Mouse (Mus musculus): ENCODE results near the gene Fam241b.
"Not testable (repeated sequence)": the region's sequence is repeated elsewhere in the genome, so short reads cannot be mapped to it uniquely, and the experiment has no call there.

The Fam241b gene

DNA sequence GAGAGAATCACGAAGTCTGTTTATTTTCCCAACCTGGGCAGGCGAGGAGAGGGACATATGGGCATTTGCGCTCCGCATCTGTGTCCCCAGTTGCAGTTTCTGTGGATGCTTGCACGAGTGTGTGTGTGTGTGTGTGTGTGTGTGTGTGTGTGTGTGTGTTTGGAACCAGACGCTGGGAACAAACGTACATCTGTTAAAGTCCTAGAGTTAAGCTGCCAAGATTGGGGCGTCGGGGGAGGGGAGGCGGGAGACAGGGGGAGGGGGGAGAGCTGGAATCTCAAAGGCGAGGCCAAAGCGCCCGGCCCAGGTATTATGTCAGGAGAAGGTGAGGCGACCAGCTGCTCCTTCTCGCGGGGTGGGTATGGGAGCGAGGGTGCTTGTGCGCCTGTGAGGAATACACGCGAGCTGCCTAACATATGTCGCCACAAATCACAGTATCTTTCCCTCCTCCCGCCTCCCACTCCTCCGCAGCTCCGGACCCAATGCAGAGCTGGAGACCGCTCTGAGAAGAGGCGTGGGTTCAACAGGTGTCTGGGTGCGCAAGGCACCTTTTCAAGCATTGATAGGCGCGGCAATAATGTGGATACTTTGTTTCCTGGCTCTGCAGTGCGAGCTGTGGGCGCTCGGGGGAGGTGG, 15.3 kb downstream of the Fam241b start:
- no peak for DNase-seq (ENCODE audit: low spot score)

DNA sequence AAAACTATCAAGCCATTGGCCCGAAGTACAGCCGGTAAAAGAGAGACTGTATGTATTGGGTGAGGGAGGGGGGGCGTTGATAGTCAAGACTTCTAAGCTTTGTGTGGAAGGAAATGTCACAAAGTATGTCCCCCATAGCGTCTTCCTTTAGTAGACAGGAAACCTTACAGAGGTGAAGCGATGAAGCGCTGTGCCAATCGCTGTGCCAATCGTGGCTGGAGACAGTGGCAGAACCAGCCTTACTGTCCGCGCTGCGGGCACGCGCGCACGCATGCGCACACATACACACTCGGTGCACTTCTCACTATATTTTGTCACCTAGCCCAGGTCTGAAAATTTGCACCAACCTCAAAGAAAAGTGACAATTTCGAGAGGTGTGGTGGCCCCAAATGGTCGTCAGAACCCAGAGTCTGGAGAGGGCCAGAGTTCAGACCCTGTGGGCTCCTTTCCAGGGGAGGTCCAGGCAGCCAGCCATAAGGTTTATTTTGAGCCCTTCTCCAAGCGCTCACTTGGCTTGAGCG, 15.9 kb downstream of the Fam241b start:
- no peak for DNase-seq (ENCODE audit: low spot score)

DNA sequence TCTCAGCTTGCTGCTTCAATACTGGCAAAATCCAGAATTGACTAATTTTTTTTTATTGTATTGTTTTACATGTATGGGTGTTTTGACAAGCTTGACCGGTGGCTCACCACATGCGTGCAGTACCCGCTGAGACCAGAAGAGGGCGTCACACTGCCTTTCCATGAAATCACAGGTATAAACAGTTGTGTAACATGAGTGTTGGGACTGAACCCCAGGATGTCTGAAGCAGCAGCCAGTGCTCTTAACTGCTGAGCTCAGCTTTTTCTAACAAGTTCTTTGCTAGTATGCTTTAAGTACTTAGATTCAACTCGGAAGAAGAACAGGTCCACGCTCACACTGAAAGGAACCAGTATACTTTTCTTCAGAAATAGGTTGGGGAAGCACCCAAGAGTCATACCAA, 16.6 kb downstream of the Fam241b start:
- no peak for DNase-seq (ENCODE audit: low spot score)

DNA sequence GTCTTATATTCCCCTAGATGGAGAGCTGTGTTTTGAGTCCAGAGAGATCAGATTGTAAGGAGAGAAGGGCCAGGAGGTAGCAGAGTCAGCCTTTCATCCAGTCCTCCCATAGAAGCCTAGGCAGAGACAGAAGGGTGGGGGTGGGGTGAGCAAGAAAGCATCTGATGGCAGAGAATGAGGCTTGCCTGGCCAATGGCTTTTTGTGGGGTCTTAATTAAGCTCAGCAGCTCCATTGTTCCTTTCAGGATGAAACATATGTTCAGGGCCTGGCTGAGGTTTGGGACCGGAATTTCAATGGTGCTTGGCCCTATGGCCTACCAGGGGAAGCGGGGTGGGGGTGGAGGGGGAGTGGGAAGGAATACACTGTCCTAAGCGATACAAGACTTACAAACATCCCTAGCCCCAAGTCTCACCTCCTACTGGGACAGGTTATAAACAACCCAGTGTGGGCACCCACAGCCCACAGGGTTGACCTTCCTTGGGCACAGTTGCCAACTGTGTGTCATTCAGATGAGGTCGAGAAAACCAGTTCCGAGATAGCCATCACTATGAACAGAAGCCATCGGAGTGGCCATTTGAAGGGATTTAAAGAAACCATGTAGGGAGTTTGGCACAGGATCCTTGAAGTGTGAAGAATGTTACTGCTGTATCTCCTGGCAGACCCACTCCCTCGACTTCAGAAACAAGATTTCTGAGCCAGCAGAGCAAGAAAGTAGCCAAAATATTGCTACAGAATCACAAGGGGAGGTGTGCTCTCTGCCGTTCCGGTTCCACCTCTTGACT, 29.7 kb downstream of the Fam241b start:
- DNase-seq (ENCODE audit: low spot score), result no peak

DNA sequence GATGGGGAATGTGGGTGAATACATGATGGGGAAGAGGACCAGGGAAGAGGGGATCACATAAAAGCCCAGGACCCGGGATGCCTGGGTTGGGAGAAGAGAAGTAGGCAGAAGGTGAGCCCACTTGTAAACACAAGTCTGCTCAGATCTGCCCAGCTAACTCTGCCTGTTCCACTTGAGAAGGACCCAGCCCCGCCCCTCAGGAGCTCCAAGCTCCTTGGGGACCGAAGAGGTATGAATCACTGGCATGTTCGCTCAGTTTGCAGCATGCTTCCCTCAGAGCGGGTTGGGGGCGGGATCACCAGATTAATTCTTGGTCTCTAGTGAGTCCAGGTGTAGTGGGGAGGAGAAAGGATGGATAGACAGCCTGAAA, 32.5 kb downstream of the Fam241b start:
- no peak for DNase-seq (ENCODE audit: low spot score)

DNA sequence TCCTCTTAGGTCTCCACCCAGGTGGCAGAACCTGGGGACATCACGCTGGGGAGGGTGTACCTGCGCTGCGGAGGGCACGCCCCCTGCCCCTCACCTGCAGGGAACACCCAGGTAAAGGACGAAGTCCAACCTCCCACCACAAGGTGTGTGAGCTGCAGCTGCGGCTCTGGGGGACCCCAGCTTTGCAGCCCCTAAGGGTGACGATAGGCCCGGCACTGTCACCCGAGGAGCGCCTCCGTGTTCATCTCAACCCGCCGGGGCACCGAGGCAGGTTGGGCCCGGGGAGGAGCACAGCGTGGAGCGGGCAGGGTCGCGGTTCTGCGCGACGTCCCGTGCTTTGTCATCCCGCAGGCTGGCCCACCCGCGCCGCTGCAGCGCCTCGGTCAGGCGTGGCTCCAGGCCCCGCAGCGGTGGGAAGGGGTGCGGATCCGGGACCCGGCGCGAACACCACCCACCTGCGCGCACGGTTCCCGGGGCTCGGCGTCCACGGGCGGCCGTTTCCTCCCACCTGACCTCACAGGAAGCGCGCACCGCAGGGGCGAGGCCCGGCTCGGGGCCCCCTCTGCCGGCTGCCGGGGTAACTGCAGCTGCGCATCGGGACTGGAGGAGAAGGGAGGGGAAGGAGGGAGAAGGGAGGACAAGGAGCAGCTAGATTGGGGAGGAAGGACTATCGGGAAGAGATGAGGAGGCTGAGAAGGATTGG, 33.1 kb downstream of the Fam241b start:
- no peak for DNase-seq (ENCODE audit: low spot score)

DNA sequence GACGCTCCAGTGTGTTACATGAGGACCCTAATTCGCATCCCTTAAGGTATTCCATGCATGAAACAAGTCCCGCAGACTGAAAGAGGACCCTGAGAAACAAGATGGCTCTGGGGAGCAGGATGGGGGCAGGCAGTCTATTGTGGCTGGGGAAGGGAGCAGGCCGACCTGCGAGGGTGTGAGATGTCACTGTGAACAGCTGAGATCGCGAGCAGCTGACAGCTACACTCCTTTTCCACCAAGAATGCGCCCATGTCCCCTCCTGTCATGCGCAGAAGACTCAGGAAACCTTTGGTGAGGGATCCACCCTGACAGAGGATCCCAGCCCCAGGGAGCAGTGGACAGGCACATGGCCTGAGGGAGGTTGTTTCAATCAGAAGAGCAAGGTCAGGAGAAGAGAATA, 36.7 kb downstream of the Fam241b start:
- no peak for DNase-seq (ENCODE audit: low spot score)

DNA sequence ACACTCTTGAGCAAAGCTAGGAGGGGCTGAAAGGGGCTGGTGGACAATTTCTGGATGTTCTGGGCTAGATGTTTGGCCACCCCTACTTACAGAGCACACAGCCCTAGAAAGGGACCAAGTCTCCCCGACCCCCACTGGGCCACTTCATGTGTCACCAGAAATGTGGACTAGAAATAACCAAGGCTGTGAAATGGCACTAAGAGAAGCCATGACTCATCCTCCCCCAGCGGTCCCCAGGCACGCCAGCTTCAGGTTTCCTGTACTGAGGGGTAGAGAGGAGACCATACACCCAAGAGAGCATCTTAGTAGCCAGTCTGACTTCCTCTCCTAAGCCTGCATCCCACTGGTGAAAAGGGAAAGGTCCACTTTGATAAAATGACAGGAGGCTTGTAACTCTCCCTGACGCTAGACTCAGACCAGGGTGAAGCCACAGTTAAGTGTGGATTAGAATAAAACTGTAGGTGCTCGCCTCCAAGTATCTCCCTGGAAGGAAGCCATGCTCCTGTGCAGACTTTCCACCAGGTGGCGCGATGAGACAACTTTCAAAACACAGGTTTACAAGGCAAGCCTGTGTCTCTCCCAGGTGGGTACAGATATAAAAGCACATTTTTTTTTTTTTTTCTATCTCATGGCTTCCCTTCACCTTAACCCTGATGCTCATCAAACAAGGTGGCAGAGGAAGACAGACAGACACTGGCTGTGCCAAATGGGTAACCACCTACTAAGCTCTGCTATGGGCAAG, 38.7 kb downstream of the Fam241b start:
- peak; percentile 69 for DNase-seq (ENCODE audit: low spot score)

DNA sequence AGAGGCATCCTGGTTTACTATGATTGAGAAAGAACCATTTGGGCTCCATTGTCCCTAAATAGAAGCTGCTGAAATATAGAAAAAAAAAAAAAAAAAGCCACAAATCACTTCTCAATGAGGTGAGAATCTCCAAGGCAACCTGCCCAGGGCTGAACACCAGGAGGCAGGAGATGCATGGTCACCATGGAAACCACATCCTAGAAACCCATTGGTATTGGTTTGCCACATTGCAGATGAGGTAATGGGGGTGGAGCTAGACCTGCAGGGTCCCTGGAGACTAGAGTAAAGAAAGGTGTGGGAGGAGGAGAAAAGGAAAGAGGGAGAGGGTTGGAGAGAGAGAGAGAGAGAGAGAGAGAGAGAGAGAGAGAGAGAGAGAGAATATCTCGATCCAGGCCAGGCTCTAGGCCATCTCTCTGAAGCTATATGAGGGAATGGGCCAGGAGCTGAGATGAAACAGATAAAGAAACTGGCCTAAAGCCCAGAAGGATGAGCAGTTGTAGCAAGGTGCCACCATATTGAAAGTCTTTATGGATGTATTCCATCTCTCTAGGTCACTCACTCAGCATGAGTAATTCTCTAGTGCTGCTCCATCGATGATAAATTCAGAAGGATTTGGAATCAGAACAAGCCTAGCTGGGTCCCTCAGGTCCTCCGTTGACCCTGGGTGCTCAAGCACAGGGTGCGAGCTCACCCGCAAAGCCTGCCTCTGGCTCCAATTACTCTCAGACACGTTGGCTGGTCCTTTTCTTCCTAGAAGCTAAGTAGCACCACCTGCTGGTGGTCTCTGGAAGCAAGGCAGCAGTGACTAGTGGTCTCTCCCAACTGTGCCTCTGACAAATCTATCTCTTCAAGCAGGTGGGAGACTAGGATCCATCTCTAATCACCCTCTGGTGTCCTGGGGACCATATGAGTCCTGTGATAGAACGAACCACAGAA, 41.9 kb downstream of the Fam241b start:
- DNase-seq (ENCODE audit: low spot score), result peak; percentile 72

DNA sequence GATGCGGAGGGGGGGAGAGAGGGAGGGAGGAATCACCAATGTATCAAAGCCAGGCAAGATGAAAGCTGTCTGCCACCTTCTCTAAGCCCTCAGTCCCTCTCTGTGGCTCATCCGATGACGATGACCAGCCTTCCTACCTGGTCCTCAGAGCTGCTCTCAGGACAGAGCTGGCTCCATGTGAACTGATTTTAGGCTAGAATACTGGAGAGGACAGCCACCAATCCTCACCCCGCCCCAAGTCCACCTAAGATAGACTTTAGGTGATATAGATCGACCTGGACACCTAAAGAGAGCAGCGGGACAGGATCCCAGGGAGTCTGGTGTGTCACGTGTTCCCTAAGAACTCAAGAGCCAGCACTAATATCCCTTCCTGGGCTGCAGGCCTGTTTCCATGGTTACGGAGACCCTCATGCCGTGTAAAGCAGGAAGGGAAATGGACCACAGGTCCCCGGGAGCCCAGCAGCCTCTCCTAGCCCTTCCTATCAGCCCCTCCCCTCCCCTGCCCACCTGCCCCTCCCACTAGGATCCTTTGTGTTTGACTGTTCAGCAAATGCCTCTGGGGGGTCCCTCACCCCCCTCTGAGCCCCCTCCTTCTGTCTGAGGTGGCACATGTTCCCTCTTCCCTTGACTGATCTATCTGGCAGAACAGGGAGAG, 43.8 kb downstream of the Fam241b start:
- no peak for DNase-seq (ENCODE audit: low spot score)

DNA sequence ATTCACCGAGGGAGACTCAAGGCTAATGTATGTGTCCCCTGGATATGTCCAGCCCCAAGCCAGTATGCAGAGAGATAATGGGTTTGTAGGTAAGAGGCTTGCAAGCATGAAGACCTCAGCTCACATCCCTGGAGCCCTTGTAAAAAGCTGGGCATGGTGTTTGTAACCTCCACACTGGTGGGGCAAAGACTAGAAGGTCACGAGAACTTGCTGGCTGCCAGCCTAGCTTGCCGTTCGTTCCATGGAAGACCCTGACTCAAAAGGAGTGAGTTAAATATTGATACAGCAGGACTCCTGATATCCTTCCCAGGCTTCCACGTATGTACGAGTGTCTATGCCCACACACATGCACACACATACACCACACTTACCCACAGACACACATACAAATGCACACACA, 49.3 kb downstream of the Fam241b start:
- no peak for DNase-seq (ENCODE audit: low spot score)

DNA sequence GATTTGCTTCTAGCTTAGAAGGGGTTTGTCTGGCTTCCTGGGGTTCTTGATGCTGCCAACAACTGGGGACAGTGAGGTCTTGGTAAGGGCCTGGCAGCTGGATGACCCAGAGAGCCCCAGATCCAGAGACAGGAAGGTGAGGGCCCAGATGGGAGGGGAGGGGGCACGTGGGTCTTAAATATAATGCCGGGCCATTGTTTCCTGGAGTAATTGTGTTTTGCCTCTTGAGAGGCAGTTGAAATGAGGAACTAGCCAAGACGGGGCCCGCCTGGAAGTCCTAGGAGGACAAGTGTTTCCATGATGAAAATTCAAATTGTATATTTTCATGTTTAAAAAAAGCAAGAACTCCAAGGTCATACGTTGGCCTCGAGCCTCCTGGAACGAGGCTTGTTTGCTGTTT, 49.8 kb downstream of the Fam241b start:
- DNase-seq (ENCODE audit: low spot score), result no peak

DNA sequence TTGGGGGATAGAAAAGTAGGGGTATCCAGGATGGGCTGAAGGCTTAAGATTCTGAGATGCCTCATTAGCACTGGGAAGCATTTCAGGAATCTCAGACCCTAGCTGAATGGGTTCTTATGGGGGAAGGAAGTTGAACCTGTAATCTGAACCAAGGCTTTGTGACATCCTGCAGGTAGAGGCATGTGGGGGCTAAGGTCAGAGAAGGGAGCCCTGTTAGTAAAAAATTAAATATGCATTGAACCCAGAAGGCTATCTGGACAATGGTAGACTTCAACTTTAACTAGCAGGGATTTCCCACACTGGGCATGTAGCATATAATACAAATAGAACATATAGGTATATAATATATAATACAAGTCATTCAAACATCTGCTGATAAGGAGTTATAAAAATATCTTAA, 54.2 kb downstream of the Fam241b start:
- no peak for DNase-seq (ENCODE audit: low spot score)

DNA sequence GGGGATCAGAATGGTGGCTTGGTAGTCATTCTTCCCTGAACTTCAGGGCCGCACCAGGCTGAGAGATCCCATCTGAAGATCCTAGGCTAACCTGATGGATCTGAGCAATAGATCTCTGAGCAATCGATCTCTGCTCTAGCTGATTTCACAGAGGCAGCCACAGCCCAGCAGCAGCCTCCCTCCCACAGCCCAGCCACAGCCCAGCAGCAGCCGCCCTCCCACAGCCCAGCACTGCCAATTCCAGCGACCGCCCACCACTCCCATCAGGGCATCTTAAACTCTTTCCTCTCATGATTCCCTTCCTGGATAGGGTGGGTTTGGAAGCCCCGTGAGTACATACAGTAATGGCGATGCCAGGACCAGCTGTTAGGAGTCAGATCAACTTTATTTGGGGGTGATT, 54.6 kb downstream of the Fam241b start:
- no peak for DNase-seq (ENCODE audit: low spot score)

DNA sequence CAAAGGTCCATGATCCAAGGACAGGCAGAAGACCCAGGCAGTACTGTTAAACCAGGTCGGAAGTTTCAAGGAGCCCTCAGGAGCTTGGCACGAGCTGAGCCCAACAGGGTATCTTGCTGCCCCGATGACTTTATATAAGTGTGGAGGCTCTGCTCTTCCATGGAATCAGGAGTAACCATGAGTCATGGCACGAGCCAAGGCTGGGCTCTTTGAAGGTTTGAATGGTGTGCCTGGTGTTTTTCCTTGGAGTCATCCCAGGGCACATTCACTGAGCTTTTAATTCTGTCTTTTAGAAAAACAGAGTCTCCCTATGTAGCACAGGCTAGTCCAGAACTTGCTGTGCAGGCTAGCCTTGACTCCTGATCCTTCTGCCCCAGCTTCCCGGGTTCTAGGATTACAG, 55.3 kb downstream of the Fam241b start:
- DNase-seq (ENCODE audit: low spot score), result no peak

DNA sequence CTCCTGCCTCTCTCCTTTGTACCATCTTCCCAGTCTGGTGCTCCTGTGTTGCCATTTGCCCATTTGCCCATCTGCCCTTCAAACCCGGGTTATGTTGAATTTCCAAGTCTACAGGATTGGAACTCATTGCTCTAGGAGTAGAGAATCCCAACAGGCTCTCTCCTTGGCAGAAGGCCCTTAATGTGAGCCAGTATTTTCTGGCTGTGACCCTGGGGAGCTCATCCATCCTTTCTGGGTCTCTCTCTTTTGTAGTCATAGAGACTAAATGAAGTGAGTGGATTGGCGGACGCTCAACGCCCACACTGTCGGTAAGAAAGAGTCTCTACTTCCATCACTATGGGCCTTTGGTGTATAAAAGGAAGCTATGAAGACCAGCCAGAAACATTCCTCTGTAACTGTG, 56.9 kb downstream of the Fam241b start:
- DNase-seq (ENCODE audit: low spot score), result no peak

DNA sequence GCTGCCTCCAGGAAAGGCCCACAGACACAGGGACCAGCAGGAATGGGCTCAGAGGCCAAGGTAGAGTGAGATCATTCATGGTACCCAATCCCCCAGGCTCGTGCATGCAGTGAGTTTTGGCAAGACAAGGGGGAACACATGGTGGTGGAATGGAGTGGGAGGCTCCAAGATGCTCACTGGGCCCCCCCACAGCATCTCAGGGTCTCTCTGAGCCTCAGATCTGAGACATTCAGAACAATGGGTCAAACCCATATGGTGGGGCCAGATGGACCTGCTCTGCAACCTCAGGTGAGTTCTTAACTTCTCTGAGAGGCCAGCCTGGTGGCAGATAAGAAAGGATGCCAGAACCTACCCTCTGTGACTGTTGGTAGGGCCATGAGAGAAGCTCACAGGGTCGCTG, 57.7 kb downstream of the Fam241b start:
- DNase-seq (ENCODE audit: low spot score), result no peak

DNA sequence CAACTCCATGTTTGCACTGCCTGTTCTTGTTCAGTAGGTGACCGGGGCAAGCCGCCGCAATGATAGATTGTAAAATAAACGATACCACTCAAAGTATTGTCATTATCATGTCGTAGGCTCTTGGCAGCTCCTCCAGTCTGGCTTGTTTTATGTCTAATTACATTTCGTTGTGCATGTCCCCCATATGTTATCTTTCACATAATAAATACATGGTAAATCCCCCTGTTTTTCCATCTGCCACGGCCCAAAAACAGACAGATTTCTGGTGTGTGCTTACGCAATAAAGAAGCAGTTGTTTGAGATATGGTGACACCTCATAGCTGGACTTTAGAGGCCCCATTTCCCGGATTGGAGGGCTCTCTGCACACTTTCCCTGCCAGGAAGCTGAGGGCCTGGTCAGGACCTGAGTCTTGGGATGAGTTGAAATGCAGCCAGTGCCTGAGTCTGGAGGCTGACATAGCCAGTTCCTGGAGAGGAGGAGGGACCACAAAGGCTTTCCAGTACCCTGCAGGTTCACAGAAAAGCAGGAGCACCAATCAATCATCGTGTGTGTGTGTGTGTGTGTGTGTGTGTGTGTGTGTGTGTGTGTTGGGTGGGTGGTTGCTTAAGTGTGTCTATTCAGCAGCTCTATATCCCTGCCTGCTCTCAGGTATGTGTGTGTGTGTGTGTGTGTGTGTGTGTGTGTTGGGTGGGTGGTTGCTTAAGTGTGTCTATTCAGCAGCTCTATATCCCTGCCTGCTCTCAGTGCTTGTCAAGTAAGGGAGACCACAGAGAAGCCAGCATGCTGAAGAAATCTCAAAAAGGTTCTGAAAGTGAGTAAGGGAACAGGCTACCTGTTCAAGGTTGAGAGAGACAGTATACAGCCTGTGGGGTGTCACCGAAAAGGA, 67.2 kb downstream of the Fam241b start:
- no peak for DNase-seq (ENCODE audit: low spot score)

DNA sequence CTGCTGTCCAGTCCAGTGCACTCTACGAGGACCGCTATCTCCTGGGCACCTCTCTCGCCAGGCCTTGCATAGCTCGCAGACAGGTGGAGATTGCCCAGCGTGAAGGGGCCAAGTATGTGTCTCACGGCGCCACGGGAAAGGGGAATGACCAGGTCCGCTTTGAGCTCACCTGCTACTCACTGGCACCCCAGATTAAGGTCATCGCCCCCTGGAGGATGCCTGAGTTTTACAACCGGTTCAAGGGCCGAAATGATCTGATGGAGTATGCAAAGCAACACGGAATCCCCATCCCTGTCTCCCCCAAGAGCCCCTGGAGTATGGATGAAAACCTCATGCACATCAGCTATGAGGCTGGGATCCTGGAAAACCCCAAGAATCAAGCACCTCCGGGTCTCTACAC, 72.4 kb downstream of the Fam241b start:
- DNase-seq (ENCODE audit: low spot score), result not testable (repeated sequence)

DNA sequence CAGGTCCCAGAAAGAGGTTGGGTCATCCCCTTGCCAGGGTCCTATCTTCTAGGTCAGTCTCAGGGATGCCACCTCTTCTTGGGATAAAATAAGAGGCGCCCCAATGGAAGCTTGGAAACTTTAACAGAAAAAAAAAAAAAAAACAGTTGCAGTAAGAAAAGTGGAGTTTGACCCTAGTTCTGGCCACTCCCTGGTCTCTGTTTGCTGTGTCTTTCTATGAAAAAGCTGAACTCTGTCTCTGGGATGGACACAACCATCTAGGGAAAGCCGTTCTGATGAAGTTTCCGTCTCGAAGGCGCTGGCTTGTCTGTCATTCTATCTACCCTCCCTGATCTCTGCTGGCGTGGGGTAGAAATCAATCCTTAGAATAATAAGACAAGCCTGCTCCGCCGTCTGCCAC, 73.1 kb downstream of the Fam241b start:
- no peak for DNase-seq (ENCODE audit: low spot score)

Measured in MN1 (cell line).